Mouse (Mus musculus) E14TG2a.4 (cell line): ENCODE measurements around the gene Bean1.
A peak's percentile ranks its signal among the peaks of the same experiment; 100 is the strongest.

Experiments
- CTCF ChIP-seq: conservative IDR thresholded peaks from 2 replicates; pipeline ENCODE4 v1.5.1; 2014; ENCODE audit warnings: low read length
- NANOG ChIP-seq: IDR thresholded peaks from 2 replicates; pipeline ENCODE4 v1.6.1; 2014; ENCODE audit warnings: borderline replicate concordance, low read length, mixed read lengths
- POU5F1 ChIP-seq: IDR thresholded peaks from 2 replicates; pipeline ENCODE4 v1.6.1; 2014; ENCODE audit warnings: low read length, borderline replicate concordance

- peak; percentile 76 for TF ChIP-seq CTCF
- TF ChIP-seq NANOG: no peak
- no peak for TF ChIP-seq POU5F1
Measured at GRCm38 (mm10) chr8:104219079-104219478, 48.8 kb downstream of the Bean1 start.
